Mouse (Mus musculus) urinary bladder, postnatal 14 days (tissue): ENCODE measurements around the gene Cerk.
"Not testable (repeated sequence)": the region's sequence is repeated elsewhere in the genome, so short reads cannot be mapped to it uniquely, and the experiment has no call there.

Source experiments
- DNase-seq: peaks from one replicate; pipeline ENCODE4 v3.0.0; 2021; ENCODE audit warnings: low spot score

Cerk gene

DNA sequence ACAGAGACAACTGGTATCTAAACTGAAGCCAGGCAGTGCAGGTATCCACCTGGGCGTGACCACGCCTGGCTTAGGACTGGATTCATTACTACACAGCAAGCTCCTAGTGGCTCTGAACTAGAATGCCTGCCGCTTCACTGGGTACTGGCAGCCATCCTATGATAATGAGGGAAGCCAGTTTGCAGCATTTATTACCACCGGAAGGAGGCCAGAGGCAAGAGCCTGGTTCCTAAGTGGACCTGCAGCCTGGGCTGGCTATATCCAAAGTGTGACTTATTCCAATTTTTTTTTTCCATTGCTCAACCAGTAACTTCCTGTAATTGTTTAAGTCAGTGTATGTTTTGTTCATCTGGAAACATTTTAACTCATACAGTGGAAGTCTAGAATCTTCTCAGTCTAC lies 20.4 kb upstream of the Cerk start:
- DNase-seq = no peak

- peak; percentile 63 for DNase-seq
Observed at GRCm38 (mm10) chr15:86205300-86205699, 19.4 kb upstream of the Cerk start.

GRCm38 (mm10) chr15:86203942-86204561 lies 18.1 kb upstream of the Cerk start:
- DNase-seq = peak; percentile 39

DNA sequence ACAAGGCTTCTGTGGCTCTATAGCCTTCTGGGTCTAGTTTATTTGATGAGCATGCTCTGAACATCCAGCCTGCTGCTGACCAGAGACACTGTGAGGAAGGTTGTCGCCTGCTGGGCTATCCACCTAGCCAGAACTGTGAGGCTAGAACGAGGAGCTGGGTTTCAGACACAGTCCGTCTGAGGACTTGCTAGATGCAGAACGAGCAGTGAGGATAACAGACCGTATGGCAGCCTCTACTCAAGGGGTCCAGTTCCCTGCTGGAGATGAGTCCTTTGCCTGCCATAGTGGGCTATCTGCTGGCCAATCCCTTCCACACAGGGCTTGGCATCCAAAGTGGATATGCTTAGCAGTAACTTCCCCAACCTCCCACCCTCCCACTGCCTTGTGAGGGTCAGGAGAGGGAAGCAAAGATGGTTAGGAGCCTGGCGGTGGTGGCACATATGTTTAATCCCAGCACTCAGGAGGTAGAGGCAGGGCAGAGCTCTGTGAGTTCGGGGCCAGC lies 17.4 kb upstream of the Cerk start:
- DNase-seq = no peak

- no peak for DNase-seq
Observed at GRCm38 (mm10) chr15:86202640-86203039, 16.7 kb upstream of the Cerk start.

GRCm38 (mm10) chr15:86201696-86202330 lies 15.9 kb upstream of the Cerk start:
- DNase-seq = no peak

GRCm38 (mm10) chr15:86201095-86201494 lies 15.2 kb upstream of the Cerk start:
- DNase-seq = no peak

- no peak for DNase-seq
Observed at GRCm38 (mm10) chr15:86200169-86200568, 14.2 kb upstream of the Cerk start.

DNA sequence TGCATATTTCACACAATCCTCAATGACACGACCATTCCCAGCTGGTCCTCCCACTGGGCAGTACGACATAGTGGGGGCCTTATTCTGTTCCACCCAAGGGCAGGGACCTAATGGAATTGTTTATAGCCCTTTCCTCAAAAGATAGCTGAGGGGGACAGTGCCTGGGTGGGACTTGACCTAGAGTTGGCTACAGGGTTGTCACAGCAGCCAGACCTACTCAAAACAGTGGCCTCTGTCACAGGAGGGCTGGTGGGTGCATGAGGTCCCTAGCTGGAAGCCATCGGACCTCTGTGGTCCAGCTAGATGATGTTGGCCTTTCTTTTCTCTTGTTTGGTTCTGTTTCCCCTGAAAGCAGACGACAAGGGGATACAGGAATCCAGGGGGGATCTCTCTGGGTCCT lies 13.5 kb upstream of the Cerk start:
- DNase-seq = no peak

DNA sequence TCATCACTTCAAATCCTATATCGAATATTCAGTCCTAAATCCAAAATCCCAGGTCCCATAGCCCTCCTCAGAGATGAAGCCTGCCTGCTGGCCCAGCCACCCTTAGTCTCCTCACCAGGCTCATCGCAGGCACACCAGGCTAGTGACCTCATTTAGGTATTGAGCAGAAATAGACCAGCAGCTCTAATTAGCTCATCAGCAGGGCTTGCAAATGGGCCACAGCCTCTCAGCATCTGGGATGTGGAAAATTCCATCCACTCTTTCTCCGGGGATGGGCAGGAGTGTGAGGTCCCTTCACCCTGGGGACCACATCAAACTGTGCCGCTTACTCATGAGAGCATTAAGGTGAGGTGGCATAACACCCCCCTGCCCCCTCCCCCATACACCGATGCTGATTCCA lies 13.1 kb upstream of the Cerk start:
- DNase-seq = no peak

- not testable (repeated sequence) for DNase-seq
Observed at GRCm38 (mm10) chr15:86194676-86195453, 8.9 kb upstream of the Cerk start.

- DNase-seq = no peak
Observed at GRCm38 (mm10) chr15:86191933-86192332, 6.0 kb upstream of the Cerk start.

GRCm38 (mm10) chr15:86191505-86191904 lies 5.6 kb upstream of the Cerk start:
- DNase-seq = no peak

GRCm38 (mm10) chr15:86190387-86190786 lies 4.4 kb upstream of the Cerk start:
- DNase-seq = no peak

- peak; percentile 82 for DNase-seq
Observed at GRCm38 (mm10) chr15:86188746-86189470, 3.0 kb upstream of the Cerk start.

GRCm38 (mm10) chr15:86188186-86188585 lies 2.2 kb upstream of the Cerk start:
- no peak for DNase-seq

DNA sequence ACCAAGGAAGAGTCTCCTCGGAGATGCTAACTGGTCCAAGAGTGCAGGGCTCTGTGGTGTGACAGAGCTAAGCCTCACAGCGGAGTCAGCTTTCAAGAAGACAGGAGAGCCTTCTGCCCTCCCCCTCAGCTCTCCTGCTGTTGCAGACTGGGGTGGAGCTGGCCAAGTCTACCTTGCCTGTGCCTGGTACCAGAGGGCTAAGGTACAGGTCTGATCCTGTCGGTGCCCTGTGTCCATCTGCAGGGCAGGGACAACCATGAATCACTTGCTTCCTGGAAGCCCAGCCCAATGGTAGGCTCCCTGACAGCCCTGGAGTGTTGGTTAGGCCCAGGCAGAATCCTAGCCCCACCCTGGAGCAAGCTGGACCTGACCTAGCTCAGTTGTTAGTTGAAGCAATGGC lies 745 bp upstream of the Cerk start:
- peak; percentile 67 for DNase-seq

- peak; percentile 36 for DNase-seq
Observed at GRCm38 (mm10) chr15:86184851-86185688, 871 bp downstream of the Cerk start.

- DNase-seq = no peak
Observed at GRCm38 (mm10) chr15:86184071-86184470, 1.9 kb downstream of the Cerk start.

DNA sequence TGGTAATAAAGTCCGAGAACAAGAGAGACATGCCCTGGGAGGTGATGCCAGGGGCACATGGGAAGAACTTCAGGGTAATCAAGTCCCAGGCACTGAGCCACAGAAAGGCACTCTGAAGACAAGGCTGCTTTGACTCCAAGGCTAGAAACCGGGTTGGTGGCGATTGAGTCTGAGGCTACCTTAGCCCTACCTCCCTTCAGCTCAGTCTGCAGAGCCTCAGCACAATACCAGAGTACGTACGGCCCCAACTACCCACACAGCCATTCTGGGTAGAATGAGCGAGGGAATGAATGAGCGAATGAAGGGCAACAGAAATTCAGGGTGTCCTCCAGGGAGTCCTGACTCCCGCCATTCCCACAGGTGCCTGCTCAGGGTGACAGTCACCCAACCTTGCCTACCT lies 2.5 kb downstream of the Cerk start:
- DNase-seq = no peak

DNA sequence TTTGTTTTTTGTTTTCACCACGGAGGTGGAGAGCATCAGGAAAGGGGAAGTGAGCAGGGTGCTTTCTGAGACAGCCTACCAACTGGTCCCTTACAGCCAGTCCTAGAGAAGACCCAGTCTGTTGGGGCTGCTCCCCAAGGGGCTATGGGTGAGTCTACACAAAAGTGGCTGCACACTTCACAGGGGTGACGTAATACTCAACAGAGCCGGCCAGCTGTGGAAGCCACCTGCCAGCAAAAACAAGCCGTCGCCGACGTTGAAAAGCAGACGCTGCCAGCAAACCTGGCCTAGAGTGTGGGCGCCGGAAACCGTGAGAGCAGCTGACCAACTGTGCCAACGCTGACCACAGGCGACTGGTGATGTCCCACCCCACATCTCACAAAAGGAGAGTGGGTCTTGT lies 3.3 kb downstream of the Cerk start:
- DNase-seq = no peak
